Mouse (Mus musculus) intestine, embryonic 14.5 days (tissue): ENCODE results near the gene Rpl23. TPM values are rescaled to one million over a fixed set of nuclear protein-coding genes. Genes with fewer than 3 reads are reported as not detected.

Experiments
- ATAC-seq: fragments of 200-750 bp; cut with Nextera tagmentation; replicated peaks from 2 replicates; pipeline ENCODE4 v1.8.0; 2017; ENCODE audit warnings: low read depth, moderate number of reproducible peaks, moderate TSS enrichment, moderate library complexity; ENCODE audit not compliant: low FRiP score, low TSS enrichment
- DNase-seq: peaks from one replicate; pipeline ENCODE4 v3.0.0-alpha.2; 2018; ENCODE audit warnings: low spot score
- H3K27ac ChIP-seq: fragments of 300-500 bp; sonication (generic); 2 replicates; pipeline ENCODE4 v1.5.1; 2014; ENCODE audit warnings: low read depth, mild to moderate bottlenecking, control low read depth
- H3K27me3 ChIP-seq: fragments of 300-500 bp; sonication (generic); replicated peaks from 2 replicates; pipeline ENCODE4 v1.6.1; 2014; ENCODE audit warnings: low read length, control low read depth; ENCODE audit not compliant: control insufficient read depth, insufficient read depth
- H3K36me3 ChIP-seq: fragments of 300-500 bp; sonication (generic); 2 replicates; pipeline ENCODE4 v1.6.1; 2014; ENCODE audit warnings: low read length, control low read depth; ENCODE audit not compliant: control insufficient read depth, insufficient read depth
- H3K4me1 ChIP-seq: fragments of 300-500 bp; sonication (generic); replicated peaks from 2 replicates; pipeline ENCODE4 v1.6.1; 2014; ENCODE audit warnings: low read length, control low read depth, mixed read lengths; ENCODE audit not compliant: control insufficient read depth, insufficient read depth
- H3K4me2 ChIP-seq: fragments of 300-500 bp; sonication (generic); 2 replicates; pipeline ENCODE4 v1.6.1; 2014; ENCODE audit warnings: low read length
- H3K4me3 ChIP-seq: fragments of 300-500 bp; sonication (generic); 2 replicates; pipeline ENCODE4 v1.5.1; 2014; ENCODE audit warnings: low read depth, low read length, control low read depth, mixed read lengths
- H3K9ac ChIP-seq: fragments of 300-500 bp; sonication (generic); 2 replicates; pipeline ENCODE4 v1.6.1; 2014; ENCODE audit warnings: mild to moderate bottlenecking, low read length
- H3K9me3 ChIP-seq: fragments of 300-500 bp; sonication (generic); 2 replicates; pipeline ENCODE4 v1.6.1; 2016; ENCODE audit warnings: low read length, control low read depth; ENCODE audit not compliant: control insufficient read depth
- WGBS: fragments of 180-500 bp; shearing (Covaris S2); extraction: QIAGEN DNeasy Blood & Tissue Kit; methylation state at CpG from one replicate; pipeline ENCODE4 v1.1.7; 2014; 5-methylcytosine and 5-hydroxymethylcytosine counted together
- polyA plus RNA-seq: library from polyadenylated mRNA; unstranded; fragments of >200 nt; fragmentation: Nextera tagmentation; extraction: Ambion mirVana; gene quantifications from 2 replicates; pipeline ENCODE4 v1.2.1, GENCODE M21; 2014

The Rpl23 gene
- polyA plus RNA-seq, 1 experiment from 2014 or later: 786 TPM

DNA sequence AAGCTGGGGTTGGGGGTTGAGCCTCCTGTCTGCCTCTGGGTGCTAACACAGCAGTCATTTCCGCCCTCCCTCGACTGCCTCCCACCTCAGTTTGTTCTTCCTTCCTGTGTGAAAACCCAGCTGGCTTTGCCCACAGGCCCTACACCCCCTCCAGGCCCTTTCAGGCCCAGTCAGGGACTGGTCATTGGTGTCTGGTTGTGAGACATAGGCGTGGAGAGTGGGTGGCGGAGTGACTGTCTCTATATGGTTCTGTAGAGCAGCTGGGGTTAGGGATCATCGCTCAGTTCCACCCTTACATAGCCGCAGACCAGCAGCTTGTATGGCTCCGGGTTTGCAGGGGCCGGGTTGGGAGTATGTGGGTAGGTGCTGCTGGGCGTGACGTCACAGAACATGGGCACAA, 43.1 kb upstream of the Rpl23 start:
- ATAC-seq (no peak), DNase-seq (no peak)
- H3K4me1 ChIP-seq: peaks cover 6% of the 10 kb centered on the region; the same call in 1 of the 2 replicates
- peaks cover 74% of the 10 kb centered on the region for H3K36me3 ChIP-seq
- no peaks in the 10 kb centered on the region for H3K27me3 ChIP-seq
- H3K9me3 ChIP-seq: no peaks in the 10 kb centered on the region
- H3K27ac ChIP-seq: no peak overlapping the region
- no peak overlapping the region for H3K4me2 ChIP-seq
- H3K4me3 ChIP-seq: no peak overlapping the region
- no peak overlapping the region for H3K9ac ChIP-seq
- WGBS: 85% methylated on average over 10 of the region's 10 CpGs

DNA sequence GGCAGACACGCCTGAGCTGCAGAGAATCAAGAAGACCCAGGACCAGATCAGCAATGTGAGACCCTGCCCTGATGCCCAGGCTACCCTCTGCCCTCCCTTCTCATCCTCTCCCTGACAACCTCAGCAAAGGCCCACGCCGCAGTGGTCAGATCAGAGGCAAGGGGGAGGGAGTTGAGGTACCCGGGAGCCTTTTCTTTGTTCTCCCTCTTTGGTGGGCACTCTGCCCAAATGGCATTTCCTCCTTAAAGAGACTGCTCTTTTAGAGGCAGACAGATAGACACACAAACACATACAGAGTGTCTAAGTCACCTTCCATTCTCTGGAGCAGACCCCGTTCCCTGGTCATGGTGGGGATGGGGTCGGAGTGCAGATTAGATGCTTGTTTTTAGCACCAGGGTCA, 42.7 kb upstream of the Rpl23 start:
- 74% methylated on average over 6 of the region's 6 CpGs for WGBS
- Histone ChIP-seq H3K4me2 (no peak overlapping the region), H3K4me3 (no peak overlapping the region), H3K27ac (no peak overlapping the region), H3K27me3 (no peaks in the 10 kb centered on the region), H3K9ac (no peak overlapping the region), H3K36me3 (peaks cover 73% of the 10 kb centered on the region), H3K4me1 (peaks cover 6% of the 10 kb centered on the region; the same call in 1 of the 2 replicates), H3K9me3 (no peaks in the 10 kb centered on the region)
- ATAC-seq: no peak
- DNase-seq: no peak

DNA sequence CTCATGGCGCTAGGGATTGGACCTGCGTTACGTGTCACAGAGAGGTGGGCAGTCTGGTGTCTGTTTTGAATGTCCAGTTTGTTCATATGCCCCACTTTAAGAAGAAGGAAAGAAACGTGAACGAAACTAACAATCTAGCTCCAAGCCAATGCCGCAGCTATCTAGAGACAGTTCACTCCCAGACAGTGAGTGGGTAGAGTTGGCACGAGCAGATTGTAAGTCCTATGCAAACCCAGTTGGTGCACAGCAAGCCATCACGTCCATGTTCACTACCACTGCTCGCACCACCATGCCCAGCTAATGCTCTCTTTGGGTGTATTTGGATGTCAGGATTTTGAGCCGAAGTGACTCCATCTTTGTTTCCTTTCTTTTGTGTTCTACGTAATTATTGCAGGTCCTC, 41.9 kb upstream of the Rpl23 start:
- Histone ChIP-seq H3K9me3 (no peaks in the 10 kb centered on the region), H3K27ac (no peak overlapping the region), H3K4me1 (peaks cover 6% of the 10 kb centered on the region; the same call in 1 of the 2 replicates), H3K4me2 (no peak overlapping the region), H3K9ac (no peak overlapping the region), H3K27me3 (no peaks in the 10 kb centered on the region), H3K36me3 (peaks cover 75% of the 10 kb centered on the region), H3K4me3 (no peak overlapping the region)
- 93% methylated on average over 11 of the region's 11 CpGs for WGBS
- DNase-seq: no peak
- ATAC-seq: no peak

DNA sequence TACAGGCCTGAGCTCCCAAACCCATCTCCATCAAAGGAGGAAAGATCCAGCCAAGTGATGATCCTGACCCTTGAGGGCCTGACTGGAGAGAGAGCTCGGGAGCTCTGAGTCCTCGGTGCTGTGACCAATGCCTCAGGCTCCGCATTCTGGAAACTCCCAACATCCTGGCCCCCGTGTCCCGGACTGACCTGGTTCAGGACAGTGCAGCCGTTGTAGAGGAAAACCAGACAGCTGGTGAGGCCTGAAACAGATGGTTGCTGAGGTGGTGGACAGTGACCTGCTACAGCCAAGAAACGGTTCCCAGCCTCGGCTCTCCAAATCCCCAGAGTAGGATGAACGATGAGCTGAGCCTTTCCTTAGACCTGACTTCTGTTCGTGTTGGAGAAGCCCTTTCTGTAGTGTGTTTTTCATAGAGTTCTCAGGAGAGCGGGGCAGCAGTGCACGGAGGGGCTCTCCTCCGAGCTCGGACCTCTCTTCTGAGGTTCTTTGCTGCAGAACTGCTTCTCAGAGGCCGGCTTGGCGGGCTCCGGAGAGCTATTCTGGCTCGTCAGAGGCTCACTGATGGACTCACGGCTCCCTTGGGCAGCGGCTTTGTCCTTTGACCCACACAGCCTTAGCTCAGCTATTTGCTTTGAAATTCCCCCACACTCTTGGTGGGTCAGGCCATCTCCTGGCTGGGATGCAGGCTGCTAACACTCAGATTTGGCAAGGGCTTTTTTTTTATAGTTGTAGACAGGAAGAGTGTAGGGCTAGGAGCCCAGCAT, 40.8 kb upstream of the Rpl23 start:
- DNase-seq (no peak), ATAC-seq (no peak)
- Histone ChIP-seq H3K4me1 (peaks cover 15% of the 10 kb centered on the region), H3K4me3 (no peak overlapping the region), H3K27ac (no peak overlapping the region), H3K9me3 (no peaks in the 10 kb centered on the region), H3K4me2 (no peak overlapping the region), H3K27me3 (no peaks in the 10 kb centered on the region), H3K9ac (no peak overlapping the region), H3K36me3 (peaks cover 82% of the 10 kb centered on the region)
- 77% methylated on average over 20 of the region's 20 CpGs for WGBS

DNA sequence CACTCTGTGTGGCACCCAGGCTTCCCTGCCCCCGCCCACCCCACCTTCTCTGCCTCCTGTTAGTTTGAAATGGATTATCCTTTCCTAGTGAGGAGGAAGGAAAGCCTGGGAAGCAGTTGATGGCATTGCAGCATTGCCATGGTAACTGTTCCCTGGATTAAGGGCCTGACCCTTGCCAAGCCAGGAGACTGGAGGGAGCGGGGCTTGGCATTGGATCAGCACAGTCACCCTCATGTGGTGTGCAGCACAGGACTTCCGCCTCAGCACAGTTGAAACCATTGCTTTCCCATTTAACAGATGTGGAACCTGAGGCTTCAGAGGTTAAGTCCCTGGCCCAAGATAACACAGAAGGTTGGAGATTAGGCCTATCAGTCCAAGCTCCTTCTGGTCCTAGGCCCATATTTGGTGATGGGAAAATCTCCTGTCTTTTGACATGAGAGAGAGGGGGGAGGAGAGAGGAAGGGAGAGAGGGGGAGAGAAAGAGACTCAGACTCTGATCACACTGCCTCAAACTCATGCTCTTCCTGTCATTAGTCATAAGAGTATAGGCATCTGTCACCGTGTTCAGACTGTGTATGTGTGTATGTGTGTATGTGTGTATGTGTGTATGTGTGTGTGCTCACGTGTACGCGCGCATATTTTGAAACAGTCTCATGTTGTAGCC, 39.3 kb upstream of the Rpl23 start:
- Histone ChIP-seq H3K27ac (no peak overlapping the region), H3K4me3 (no peak overlapping the region), H3K4me2 (no peak overlapping the region), H3K9me3 (no peaks in the 10 kb centered on the region), H3K9ac (no peak overlapping the region), H3K4me1 (peaks cover 26% of the 10 kb centered on the region), H3K27me3 (no peaks in the 10 kb centered on the region), H3K36me3 (peaks cover 87% of the 10 kb centered on the region)
- ATAC-seq (no peak), DNase-seq (no peak)
- 90% methylated on average over 8 of the region's 8 CpGs for WGBS

DNA sequence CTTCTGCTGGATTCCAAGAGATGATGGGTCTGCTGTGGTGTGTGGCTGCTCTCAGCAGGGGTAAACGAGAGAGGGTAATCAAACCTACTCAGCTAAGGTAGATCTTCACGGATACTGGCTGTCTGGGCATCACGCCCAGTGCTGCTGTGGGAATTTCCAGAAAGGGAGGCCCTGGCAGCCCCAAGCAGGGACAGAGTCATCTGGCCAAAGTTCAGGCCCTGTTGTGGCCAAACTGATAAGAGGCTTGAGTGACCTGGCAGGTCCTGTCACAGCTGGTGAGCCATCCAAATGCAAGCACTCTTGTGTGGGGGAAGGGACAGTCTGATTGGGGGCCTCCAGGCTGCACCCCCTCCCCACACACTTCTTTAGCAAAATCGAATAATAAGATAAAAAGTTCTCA, 38.6 kb upstream of the Rpl23 start:
- Histone ChIP-seq H3K4me1 (peaks cover 26% of the 10 kb centered on the region), H3K9ac (no peak overlapping the region), H3K36me3 (peaks cover 87% of the 10 kb centered on the region), H3K27ac (no peak overlapping the region), H3K27me3 (no peaks in the 10 kb centered on the region), H3K4me2 (no peak overlapping the region), H3K9me3 (no peaks in the 10 kb centered on the region), H3K4me3 (no peak overlapping the region)
- ATAC-seq: no peak
- DNase-seq: no peak
- WGBS: 60% methylated on average over 4 of the region's 4 CpGs

DNA sequence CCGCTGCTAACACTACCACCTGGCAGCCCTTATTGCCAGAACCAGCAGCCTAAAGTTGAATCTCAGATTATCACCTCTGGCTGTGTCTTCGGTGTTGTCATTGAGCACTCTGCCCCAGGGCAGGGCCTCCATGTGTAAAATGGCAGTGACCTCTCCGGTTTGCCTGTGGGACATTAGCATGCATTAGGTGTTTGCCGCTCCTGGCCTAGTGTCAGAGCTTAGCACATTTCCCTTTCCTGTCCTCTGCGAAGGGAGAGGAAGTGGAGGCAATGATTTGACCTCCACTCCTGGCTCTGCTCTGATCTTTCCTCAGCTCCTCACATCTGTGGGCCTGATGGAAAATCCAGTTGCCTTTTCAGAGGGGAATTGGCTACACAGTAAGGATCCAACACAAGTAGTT, 37.7 kb upstream of the Rpl23 start:
- no peak overlapping the region for H3K9ac ChIP-seq
- DNase-seq (no peak), ATAC-seq (no peak)
- no peak overlapping the region for H3K4me3 ChIP-seq
- H3K4me1 ChIP-seq: peaks cover 26% of the 10 kb centered on the region
- H3K9me3 ChIP-seq: no peaks in the 10 kb centered on the region
- no peak overlapping the region for H3K27ac ChIP-seq
- H3K36me3 ChIP-seq: peaks cover 87% of the 10 kb centered on the region
- WGBS: 85% methylated on average over 5 of the region's 5 CpGs
- H3K4me2 ChIP-seq: no peak overlapping the region
- H3K27me3 ChIP-seq: no peaks in the 10 kb centered on the region

DNA sequence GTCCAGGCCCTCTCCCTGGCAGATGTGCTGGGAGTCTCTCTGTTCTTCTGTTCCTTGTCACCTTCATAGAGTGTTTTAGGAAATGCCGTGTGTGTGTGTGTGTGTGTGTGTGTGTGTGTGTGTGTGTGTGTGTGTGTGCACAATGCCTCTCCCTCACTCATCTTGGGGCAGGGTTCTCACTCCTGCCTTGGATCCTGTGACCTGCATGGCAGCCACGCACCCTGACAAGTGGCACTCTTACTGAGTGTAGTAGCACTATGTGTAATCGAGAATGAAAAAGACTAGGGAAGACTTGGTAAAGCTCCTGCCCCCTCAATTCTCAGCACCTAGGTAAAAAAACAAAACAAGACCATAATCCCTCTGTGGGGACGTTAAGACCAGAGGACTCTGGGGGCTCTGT, 36.9 kb upstream of the Rpl23 start:
- no peak overlapping the region for H3K4me3 ChIP-seq
- no peaks in the 10 kb centered on the region for H3K9me3 ChIP-seq
- ATAC-seq (no peak), DNase-seq (no peak)
- H3K4me2 ChIP-seq: no peak overlapping the region
- 49% methylated on average over 4 of the region's 4 CpGs for WGBS
- no peak overlapping the region for H3K27ac ChIP-seq
- H3K9ac ChIP-seq: no peak overlapping the region
- H3K4me1 ChIP-seq: peaks cover 26% of the 10 kb centered on the region
- peaks cover 86% of the 10 kb centered on the region for H3K36me3 ChIP-seq
- H3K27me3 ChIP-seq: no peaks in the 10 kb centered on the region
